Mouse (Mus musculus) ES-Bruce4 (cell line): ENCODE measurements around the gene Mrps27. TPM values are rescaled to one million over a fixed set of nuclear protein-coding genes. Genes with fewer than 3 reads are reported as not detected.

Source experiments
- H3K27ac ChIP-seq: 2 replicates; pipeline ENCODE4 v1.5.1; 2012; ENCODE audit warnings: low read length, inconsistent platforms; ENCODE audit not compliant: insufficient read depth
- H3K27me3 ChIP-seq: 2 replicates; pipeline ENCODE4 v1.6.1; 2012; ENCODE audit warnings: mild to moderate bottlenecking, low read length, inconsistent platforms; ENCODE audit not compliant: control insufficient read depth, poor library complexity, insufficient read depth, severe bottlenecking
- H3K36me3 ChIP-seq: 2 replicates; pipeline ENCODE4 v1.6.1; 2012; ENCODE audit warnings: inconsistent platforms, mild to moderate bottlenecking, low read length, moderate library complexity; ENCODE audit not compliant: control insufficient read depth, poor library complexity, insufficient read depth, severe bottlenecking
- H3K4me1 ChIP-seq: one replicate; pipeline ENCODE4 v1.8.1; 2011; ENCODE audit warnings: low read length; ENCODE audit not compliant: control insufficient read depth, insufficient read depth
- H3K4me3 ChIP-seq: 2 replicates; pipeline ENCODE4 v1.5.1; 2011; ENCODE audit warnings: low read depth, mild to moderate bottlenecking, low read length
- H3K9ac ChIP-seq: 2 replicates; pipeline ENCODE4 v1.6.1; 2012; ENCODE audit warnings: low read depth, mild to moderate bottlenecking, inconsistent platforms; ENCODE audit not compliant: poor library complexity, severe bottlenecking
- H3K9me3 ChIP-seq: replicated peaks from 2 replicates; pipeline ENCODE4 v1.6.1; 2012; ENCODE audit warnings: mild to moderate bottlenecking, low read length, inconsistent platforms; ENCODE audit not compliant: control insufficient read depth, poor library complexity, insufficient read depth, severe bottlenecking
- CTCF ChIP-seq: IDR thresholded peaks from one replicate; pipeline ENCODE4 v1.8.1; 2011; ENCODE audit warnings: low read depth, low read length
- EP300 ChIP-seq: IDR thresholded peaks from 2 replicates; pipeline ENCODE4 v1.6.1; 2011; ENCODE audit warnings: low read depth, low read length; ENCODE audit not compliant: insufficient read depth
- POLR2A ChIP-seq: IDR thresholded peaks from one replicate; pipeline ENCODE4 v1.8.1; 2011; ENCODE audit warnings: low read length; ENCODE audit not compliant: insufficient read depth
- polyA plus RNA-seq: library from polyadenylated mRNA; stranded (reverse); fragments of >200 nt; gene quantifications from 2 replicates; pipeline ENCODE4 v1.2.4, GENCODE M21; 2011; ENCODE audit warnings: low read depth; ENCODE audit not compliant: missing spikeins, insufficient read depth, insufficient read length

Gene Mrps27
- polyA plus RNA-seq, 1 experiment: 63.1 TPM

DNA sequence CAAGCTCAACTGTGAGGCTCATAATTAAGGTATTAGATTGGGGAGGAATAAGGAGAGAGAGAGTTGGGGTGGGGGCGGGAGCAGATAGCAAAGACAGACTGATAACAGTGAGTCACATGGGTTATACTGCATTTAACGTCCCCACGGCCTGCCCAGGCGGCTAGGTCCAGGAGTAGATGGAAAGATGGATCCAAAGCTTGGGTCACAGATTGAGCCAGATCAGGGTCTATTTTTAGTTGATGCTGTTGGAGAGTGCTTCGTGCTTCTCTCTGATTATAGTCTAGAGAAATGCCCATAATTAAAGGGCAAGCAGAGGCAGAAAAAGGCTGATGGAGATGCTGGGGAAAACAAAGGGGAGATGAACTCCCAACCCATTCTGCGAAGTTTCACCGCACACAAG is 110.4 kb downstream of the Mrps27 start:
- no peak overlapping the region for H3K9ac ChIP-seq
- H3K36me3 ChIP-seq: no peaks in the 10 kb centered on the region
- H3K9me3 ChIP-seq: no peaks in the 10 kb centered on the region
- H3K27ac ChIP-seq: no peak overlapping the region
- no peaks in the 10 kb centered on the region for H3K4me1 ChIP-seq
- TF ChIP-seq EP300: no peak
- TF ChIP-seq CTCF: no peak
- no peak for TF ChIP-seq POLR2A
- H3K27me3 ChIP-seq: no peaks in the 10 kb centered on the region
- H3K4me3 ChIP-seq: no peak overlapping the region

GRCm38 (mm10) chr13:99458658-99459386 is 114.2 kb downstream of the Mrps27 start:
- Histone ChIP-seq H3K9me3 (no peaks in the 10 kb centered on the region; the same call in 1 of the 2 replicates), H3K36me3 (no peaks in the 10 kb centered on the region), H3K4me1 (no peaks in the 10 kb centered on the region), H3K27ac (no peak overlapping the region), H3K9ac (no peak overlapping the region), H3K27me3 (no peaks in the 10 kb centered on the region), H3K4me3 (no peak overlapping the region)
- TF ChIP-seq EP300 (no peak), POLR2A (no peak), CTCF (no peak)

GRCm38 (mm10) chr13:99459612-99460011 is 115.0 kb downstream of the Mrps27 start:
- H3K9me3 ChIP-seq: no peaks in the 10 kb centered on the region; the same call in 1 of the 2 replicates
- H3K4me3 ChIP-seq: no peak overlapping the region
- H3K4me1 ChIP-seq: no peaks in the 10 kb centered on the region
- TF ChIP-seq POLR2A: no peak
- no peak for TF ChIP-seq CTCF
- TF ChIP-seq EP300: no peak
- H3K27ac ChIP-seq: no peak overlapping the region
- no peaks in the 10 kb centered on the region for H3K36me3 ChIP-seq
- no peak overlapping the region for H3K9ac ChIP-seq
- H3K27me3 ChIP-seq: no peaks in the 10 kb centered on the region

GRCm38 (mm10) chr13:99461886-99462285 is 117.3 kb downstream of the Mrps27 start:
- Histone ChIP-seq H3K36me3 (no peaks in the 10 kb centered on the region), H3K9ac (no peak overlapping the region), H3K4me1 (no peaks in the 10 kb centered on the region), H3K4me3 (no peak overlapping the region), H3K27me3 (no peaks in the 10 kb centered on the region), H3K9me3 (no peaks in the 10 kb centered on the region; the same call in 1 of the 2 replicates), H3K27ac (no peak overlapping the region)
- no peak for TF ChIP-seq CTCF
- TF ChIP-seq EP300: no peak
- no peak for TF ChIP-seq POLR2A

- no peak overlapping the region for H3K9ac ChIP-seq
- no peaks in the 10 kb centered on the region for H3K27me3 ChIP-seq
- TF ChIP-seq EP300 (no peak), CTCF (no peak), POLR2A (no peak)
- H3K9me3 ChIP-seq: no peaks in the 10 kb centered on the region; the same call in 1 of the 2 replicates
- no peak overlapping the region for H3K27ac ChIP-seq
- no peak overlapping the region for H3K4me3 ChIP-seq
- no peaks in the 10 kb centered on the region for H3K4me1 ChIP-seq
- H3K36me3 ChIP-seq: no peaks in the 10 kb centered on the region
These were observed 120.0 kb downstream of the Mrps27 start for GRCm38 (mm10) chr13:99464551-99464950.

Other genes starting within 250 kb of the Mrps27 start
- gene Zfp366, start 160.0 kb upstream of the Mrps27 start, polyA plus RNA-seq: not detected in 2 replicates
- 39.4 and 40.2 TPM in 2 replicates for gene Ptcd2, start 81 bp upstream of the Mrps27 start, polyA plus RNA-seq
- 45.8 and 47.9 TPM in 2 replicates for gene Map1b, start 171.8 kb downstream of the Mrps27 start, polyA plus RNA-seq